Mouse (Mus musculus) ovary, adult 18-20 months (tissue): ENCODE data around the gene Lrrtm4.

Experiments used
- DNase-seq: peaks from one replicate; pipeline ENCODE4 v3.0.0; 2022; ENCODE audit warnings: low spot score, mixed read lengths

The Lrrtm4 gene

DNA sequence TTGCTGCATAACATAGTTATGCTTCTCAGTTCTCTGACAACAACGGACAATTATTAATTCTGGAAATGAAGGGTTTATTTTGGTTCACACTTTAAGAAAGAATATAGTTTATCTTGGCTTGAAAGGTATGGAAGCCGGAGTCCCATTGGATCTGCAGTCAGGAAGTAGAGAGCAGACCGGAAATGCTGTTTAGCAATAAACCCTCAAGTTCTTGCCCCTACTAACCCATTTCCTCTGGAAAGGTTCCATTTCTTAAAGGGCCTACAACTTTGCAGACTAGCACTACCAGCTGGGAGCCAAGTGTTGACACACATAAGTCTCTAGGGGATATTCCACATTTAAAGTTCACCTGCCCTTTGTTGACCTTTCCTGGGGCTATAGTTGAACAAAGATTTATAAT is 309.7 kb downstream of the Lrrtm4 start:
- no peak for DNase-seq

DNA sequence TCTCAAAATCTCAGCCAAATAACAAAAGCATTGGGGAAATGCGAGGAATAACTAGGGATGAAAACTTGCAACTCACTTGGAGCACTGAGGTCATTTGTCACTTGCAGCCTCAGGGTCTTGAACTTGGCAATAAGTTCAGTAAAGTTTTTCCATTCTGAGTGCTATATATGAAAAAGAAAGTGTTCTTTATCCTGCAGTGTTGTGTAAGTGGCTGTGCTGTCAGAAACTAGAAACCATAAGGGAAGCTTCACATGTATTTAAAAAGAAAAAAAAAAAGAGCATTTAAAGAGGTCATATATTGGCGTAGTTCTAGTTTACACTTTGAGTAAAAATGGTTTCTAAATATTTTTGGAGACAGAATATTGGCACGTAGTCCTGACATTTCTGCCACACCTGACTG is 313.1 kb downstream of the Lrrtm4 start:
- DNase-seq: no peak

DNA sequence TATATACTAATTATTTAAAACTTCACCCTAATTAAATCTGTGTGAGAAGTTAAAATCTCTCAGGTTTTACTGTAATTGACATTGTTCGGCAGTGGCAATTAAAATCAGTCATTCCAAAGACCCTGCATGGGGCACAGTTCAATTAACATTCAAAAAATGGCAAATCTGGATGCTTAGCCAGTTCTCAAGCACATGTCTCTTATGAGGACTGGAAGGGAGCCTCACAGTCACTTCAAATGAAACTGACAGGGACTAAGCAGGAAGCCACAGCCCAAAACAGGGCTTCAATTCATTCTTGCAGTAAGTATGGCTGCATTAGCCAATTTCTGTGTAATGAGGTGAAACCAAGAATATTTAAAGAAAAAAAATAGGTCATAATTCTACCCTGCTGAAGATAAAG is 333.6 kb downstream of the Lrrtm4 start:
- no peak for DNase-seq

DNA sequence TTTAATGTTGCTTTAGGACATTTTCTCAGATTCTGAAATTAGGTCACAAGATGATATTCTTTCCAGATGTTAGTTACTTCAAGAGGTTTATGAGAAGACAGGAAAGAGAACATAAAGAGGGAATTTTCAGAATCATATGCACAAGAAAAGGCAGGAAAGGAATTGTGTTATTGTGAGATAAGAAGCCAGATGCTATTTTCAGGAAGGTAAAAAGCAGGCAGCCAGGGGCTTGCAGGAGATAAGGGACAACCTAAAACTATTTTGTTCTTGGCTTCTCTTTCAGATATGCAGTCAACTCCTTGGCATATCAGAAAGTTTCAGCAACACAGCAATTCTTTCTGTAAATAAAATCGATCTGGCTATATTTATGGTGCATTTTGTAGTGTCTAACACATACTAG is 338.4 kb downstream of the Lrrtm4 start:
- no peak for DNase-seq

DNA sequence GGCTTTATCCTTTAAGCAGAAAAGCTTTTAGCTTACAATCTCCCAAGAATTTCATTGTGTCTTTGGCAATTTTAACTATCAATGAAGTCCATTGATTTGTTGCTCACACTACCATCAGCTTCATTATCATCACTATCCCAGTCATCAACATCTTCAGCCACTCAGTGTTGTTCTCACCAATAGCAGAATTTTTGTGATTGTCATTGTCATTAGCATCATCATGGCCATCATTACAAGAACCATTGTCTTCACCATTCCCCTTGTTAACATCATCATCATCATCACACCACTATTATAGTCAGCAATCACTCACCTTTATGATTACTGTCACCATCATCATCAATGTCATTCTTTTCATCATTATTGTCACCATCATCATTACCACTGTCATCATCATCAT is 344.9 kb downstream of the Lrrtm4 start:
- no peak for DNase-seq

DNA sequence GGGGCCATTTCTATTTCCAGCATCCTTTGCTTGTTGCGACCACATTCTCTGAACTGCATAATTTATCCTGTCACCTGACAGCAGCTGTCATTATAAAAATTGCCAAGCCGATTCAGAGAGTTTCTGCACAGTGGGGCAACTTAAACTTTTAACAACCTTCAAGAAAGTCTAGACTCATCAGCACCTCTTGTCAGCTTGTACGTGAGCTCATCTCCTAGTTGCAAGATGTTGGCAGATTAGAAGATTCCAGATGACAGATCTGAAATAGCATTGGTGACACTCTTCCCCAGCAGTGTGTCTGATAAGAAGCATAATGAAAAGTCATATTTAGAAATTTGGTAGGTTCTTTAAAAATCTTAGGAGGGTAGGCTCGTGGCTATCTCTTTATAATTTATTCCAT is 347.9 kb downstream of the Lrrtm4 start:
- DNase-seq: no peak

DNA sequence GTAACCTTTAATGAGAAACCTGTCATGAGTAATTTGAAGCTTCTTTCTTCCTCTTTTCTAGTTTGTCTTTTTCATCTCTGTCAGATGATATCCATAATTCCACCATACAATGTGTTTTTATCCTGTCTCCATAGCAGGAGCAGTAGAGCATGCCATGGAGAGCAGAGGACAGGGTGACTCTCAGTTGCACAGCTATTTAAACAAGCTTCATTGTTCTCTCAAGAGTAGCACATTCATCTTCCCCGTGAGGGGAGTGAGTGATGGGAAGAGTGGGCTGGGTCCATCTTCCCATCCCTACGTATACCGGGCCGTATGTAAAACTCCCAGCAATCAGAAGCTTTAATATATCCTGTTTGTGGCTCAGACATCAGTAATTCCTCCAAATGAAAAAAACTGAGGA is 370.9 kb downstream of the Lrrtm4 start:
- no peak for DNase-seq

DNA sequence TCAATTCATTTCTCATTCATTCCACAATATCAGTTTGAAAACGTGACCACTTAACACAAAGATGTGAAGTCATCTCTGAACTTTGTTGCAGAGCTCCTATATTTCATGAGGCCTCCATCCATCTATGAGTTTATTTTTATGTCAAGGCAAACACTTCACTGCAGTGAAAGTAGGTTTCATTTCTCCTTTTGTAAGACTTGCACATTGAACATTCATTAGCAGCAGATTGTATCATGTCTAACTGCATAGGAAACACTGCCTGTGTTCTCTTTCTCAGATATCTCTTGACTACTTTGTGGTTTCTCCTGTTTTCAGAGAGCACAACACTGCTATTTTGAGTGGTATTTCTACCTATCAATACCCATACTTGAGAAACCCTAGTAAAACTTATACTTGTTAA is 388.1 kb downstream of the Lrrtm4 start:
- DNase-seq: no peak

DNA sequence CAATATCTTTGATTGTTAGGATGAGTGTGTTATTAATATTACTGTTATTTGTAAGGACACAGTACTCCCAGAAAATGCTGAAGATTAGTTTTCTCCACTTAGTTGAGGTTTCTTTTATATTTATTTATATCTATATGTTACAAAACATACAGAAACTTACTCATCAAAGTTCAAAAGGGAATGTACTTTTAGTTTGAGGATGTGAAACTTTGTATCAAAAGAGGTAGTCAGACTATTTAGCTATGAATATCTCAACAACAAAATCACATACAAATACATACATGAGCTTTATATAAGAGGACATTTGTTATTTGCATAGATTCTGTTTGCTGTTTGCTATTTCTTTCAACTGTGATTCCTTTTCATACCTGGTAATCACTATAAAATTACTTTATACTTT is 421.5 kb downstream of the Lrrtm4 start:
- DNase-seq: no peak

DNA sequence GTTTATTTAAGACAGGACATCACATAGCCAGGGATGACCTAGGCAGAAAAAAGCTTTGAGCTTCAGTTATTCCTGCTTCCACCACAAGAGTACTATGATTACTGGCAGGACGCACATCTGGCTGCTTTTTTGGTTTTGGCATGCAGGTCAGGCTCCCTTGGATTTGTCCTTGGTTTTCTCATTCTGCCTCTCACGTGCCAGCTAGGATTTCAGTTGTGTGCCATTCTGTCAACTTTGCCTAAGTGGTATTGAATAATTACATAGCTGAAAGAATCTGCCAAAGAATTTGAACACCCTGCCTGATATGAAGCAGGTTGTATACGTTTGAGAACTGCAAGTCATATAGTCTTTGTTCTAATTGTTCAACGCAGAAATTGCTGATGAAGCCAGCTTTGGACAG is 451.9 kb downstream of the Lrrtm4 start:
- DNase-seq: no peak

DNA sequence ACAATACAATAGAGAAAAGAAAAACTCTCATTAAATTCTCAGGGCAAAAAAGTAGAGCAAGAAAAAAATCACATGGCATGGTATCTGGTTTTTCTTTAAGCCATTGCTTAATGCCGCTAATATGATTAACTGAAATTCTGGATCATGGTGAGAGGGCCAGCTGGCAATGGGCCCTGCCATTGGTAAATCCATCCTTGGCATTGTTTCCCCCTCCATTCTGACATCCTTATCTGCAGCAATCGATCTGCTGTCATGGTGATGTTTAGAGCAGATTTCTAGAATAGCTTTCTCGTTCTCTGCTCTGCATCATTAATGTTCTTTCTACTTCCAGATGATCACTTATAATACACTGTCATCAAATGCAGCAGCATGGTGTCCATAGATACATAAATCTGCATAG is 457.5 kb downstream of the Lrrtm4 start:
- no peak for DNase-seq

DNA sequence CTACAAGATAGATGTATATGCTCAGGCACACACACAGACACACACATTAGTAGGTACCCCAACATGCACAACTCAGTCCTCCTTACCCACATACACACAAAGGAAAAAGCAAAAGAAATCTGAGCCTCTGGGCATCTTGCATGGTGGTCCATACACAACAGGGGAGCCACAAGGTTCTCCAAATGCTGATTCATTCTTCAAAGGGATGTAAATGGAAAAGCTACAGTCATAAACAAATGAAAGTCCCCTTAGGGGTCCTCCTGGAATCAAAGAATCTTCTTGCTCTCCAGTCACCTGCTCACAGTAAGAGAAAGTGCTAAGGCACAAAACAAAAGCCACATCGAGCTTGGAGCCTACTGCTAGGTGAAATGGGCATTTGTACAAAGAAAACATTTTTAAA is 526.3 kb downstream of the Lrrtm4 start:
- DNase-seq: no peak

DNA sequence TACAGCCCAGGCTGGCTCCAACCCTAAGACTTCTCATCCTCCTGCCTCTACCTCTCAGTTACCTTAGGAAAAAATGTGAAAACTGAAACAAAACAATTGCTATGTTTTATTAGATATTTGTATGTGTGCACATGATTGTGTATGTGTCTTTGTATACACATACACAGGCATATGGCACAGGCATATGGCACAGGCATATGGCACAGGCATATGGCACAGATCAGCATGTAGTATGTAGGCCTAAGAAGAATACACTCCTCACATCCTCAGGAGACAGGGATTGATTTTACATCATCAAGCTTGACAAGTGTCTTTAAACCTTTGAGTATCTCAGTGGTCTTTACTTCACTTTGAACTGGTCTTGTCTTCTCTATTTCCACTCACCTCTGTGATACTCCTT is 531.2 kb downstream of the Lrrtm4 start:
- DNase-seq: no peak

DNA sequence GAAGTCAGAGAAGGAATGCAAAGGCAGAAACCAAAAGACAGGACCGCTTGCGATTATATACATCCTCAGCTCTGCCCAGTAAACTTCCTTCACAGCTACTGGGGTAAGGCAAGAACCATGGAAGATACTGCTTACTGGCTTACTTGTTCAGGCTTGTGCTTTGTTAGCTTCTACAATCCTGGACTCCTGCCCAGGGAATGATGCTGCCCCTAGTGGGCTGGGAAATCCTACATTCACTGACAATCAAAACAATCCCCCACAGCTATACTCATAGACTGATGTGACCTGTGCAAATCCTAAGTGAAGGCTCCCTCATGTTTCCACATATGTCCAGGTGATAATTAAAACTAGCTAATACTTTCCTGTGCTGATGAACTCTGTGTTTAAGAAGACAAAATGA is 534.7 kb downstream of the Lrrtm4 start:
- no peak for DNase-seq

DNA sequence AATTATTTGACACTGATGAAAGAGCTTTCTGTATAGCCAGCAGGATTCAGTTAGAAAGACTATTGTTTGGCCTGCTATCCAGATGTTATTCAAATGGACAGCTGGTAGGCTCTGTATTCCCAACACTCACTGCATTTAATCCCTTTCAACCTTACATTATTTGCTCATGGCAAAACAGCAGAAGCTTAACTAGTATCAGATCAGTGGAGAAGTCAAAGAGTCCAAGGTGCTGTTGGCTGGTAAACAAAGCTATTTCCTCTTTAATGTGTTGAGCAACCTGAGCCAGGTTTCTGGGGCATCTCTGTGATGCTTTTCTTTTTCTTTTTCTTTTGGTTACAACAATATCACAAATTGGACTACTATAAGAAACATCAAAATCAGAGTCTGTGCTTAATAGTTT is 536.3 kb downstream of the Lrrtm4 start:
- no peak for DNase-seq

DNA sequence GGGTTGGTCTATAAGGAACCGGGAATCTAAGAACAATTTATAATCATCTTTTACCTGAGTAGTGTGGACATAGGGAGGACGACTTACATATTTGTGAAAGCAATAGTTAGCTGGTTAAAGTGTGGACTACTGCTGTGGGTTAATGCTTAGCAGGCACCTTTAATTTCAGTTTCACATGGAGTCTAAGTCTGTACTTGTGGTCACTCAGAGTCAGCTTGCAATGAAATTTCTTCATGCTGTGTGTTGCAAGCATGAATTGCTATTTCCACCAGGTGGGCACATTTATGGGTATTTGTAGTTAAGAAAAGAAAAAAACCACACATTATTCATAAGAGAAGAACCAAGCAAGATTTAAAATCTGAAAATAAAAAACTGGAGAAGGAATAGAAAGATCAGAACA is 558.5 kb downstream of the Lrrtm4 start:
- DNase-seq: no peak

DNA sequence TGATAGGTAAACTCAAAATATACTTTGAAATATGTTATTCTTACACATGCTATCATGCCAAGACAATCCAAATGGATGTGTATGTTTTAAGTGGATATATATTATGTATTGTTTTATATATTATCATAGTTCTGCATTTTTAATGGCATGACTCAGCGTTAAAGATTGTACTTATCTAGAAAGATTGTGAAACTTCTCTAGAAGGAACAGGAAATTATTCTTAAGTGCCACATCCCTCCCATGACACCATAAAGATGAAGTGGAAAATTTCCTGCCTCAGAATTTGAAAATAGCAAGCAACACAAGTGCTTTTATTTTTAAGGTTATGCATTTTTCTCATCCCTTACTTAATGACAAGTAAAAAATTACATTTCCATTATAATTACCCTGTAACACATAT is 563.5 kb downstream of the Lrrtm4 start:
- no peak for DNase-seq

DNA sequence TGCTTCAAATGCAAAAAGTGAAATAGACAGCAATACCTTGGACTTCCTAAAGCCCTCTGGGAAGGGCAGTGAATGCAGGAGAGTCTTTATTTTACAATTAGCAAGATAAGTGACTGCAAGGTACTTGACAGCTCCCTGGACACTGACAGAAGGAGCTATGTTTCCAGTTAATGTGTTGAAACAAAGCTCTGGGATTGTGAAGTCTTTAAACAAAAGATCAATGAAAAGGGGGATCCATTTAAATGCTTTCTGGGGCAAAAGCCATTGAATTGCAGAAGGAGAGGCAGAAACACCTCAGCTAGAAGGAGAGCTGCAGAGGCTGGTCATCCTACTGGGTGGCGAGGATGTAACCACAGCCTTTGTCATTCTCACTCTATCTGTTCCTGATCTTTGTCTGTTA is 571.1 kb downstream of the Lrrtm4 start:
- DNase-seq: no peak

DNA sequence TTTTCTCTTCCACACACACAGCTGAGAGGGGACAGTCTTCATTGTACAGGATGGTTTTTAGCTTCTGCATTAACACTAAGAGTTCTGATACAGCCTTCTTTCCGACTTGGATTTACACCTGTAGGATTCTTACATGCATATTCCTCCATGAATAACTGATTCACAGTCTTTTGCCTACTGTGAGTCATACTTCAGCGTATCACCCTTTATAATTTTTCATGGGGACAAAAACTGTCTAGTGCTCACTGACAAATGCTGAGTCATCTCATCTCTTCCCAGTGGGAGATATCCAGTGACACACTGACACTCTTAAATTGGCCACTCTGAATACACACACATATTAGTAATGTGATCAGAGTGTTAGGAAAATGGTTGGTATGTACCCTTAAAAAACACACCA is 600.8 kb downstream of the Lrrtm4 start:
- no peak for DNase-seq

DNA sequence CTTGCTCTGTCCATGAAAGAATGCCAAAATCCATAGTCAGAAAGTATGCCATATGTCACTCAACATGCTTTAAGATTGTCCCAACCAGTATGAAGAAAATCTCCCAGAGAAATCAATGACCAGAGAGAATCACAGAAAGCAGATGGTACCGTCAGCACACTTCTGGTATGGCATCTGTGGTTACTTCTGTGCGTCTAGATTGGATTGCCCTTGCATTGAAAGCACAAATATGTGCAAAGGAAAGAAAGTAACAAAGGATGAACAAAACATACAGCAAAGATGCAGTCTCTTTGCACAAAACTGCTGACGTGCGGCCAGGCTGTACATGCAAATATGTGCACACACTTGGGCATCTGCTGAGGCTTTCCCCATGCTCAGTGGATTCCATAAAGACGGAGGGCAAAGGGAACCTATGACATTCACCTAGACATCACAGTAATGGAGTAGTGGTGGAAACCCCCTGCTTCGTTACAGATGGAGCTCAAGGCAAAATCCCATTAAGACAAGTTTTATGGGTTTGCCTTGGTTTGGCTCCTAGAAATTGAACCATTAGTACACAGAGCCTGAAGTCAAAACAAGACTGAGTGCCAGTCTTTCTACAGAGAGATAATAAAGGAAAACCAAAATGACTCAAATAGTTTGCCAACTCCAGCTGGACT is 604.1 kb downstream of the Lrrtm4 start:
- no peak for DNase-seq

DNA sequence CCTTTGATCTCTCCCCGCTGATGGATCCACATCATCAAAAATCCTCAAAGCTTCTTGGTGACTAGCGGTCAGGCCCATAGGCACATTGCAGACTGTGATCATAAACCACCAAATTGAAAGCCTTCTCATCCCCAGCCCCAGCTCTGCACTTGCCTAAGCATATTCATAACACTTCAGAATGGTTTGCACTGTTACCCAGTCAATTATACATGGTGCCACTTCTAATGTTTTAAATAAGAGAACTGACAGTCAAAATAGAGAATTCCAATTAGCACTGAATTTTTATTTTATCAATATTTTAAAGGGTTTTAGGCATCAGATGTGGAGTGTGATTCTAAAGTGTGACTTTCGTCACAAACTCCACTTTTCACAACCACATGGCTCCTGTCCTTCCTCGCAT is 606.8 kb downstream of the Lrrtm4 start:
- DNase-seq: no peak

DNA sequence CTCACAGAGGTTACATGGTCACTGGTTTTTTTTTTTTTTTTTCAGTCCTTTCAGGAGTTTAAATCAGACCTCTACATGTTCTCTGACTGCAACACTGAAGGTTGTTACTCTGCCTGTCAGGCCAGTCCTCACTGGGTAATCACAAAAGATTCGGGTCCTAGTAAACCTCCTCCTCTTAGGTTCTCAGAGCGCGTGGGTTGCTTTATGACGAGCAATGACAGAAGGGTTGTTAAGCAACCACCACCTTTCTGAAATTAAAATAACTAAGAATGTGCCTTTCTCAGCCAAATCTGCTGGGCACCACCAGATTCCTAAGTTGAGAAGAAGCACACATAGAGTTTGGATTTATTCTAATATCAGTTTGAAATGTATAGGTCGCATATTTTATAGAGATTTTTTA is 644.1 kb downstream of the Lrrtm4 start:
- no peak for DNase-seq

DNA sequence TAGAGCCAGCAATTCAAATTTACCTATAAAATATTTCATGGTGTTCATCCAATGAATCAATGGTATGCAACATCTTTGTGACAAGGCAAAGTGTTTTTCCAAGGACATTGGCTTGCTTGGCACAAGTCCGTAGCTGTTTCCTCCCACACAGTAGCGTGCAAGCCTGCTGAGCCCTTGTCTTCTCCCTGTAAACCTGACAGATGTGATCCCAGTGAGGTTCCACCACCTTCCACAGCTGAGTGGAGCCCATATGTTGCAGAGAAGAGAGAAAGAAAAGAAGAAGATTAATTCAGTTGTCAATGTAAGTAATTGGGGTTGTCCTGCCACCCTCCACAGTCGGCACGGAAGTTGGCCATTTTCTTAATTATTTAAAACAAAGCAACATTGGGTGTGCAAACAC is 645.4 kb downstream of the Lrrtm4 start:
- DNase-seq: no peak

DNA sequence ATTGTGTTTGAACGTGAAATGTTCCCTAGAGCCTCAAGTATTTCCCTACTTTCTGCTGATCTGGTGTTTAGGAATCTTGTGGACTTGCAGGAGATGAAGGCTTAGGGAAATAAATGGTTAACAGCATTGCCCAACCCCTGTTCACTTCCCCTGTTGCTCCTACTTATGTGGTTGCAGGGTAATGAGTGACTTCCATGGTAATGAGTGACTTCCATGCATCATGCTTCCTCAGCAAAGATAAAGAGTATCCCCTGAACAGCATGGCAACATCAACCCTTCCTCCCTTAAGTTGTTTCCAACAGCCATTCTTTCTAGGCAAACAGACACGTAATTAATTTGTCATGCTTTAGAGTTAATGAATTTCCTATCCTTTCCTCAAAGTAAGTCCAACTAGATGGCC is 685.5 kb downstream of the Lrrtm4 start:
- DNase-seq: no peak

DNA sequence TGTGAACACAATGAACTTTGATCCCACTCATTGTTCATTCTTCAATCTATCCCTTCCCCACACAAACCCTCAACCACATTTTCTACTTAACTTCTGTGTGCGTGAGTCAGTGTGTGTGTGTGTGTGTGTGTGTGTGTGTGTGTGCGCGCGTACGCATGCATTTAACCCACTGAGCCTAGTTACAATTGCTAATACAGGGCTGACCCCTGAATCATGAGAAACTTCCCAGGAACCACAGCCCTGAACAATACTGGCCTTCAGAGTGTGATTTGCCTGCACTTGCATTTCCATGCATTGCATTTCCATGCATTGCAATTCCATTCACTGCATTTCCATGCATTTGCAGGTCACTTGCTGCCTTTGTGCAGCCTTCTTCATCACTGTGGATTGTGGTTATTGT is 701.8 kb downstream of the Lrrtm4 start:
- no peak for DNase-seq
